Mouse (Mus musculus) ES-E14 (cell line): Measurements from ENCODE around the gene Hdac9.

Source experiments
- CHD2 ChIP-seq: IDR thresholded peaks from 2 replicates; pipeline ENCODE4 v1.6.1; 2014; ENCODE audit warnings: mild to moderate bottlenecking, low read depth, low read length, inconsistent platforms
- HCFC1 ChIP-seq: IDR thresholded peaks from 2 replicates; pipeline ENCODE4 v1.6.1; 2012; ENCODE audit warnings: low read length, inconsistent platforms, borderline replicate concordance; ENCODE audit not compliant: insufficient read depth
- MAFK ChIP-seq: IDR thresholded peaks from 2 replicates; pipeline ENCODE4 v1.6.1; 2014; ENCODE audit warnings: mild to moderate bottlenecking, low read depth, low read length, inconsistent platforms; ENCODE audit not compliant: insufficient read depth
- ZC3H11A ChIP-seq: IDR thresholded peaks from 2 replicates; pipeline ENCODE4 v1.6.1; 2012; ENCODE audit warnings: low read depth, mild to moderate bottlenecking, inconsistent platforms, low read length, borderline replicate concordance
- ZNF384 ChIP-seq: IDR thresholded peaks from 2 replicates; pipeline ENCODE4 v1.6.1; 2012; ENCODE audit warnings: low read depth, low read length, inconsistent platforms

GRCm38 (mm10) chr12:34664758-34665157 is 252.1 kb downstream of the Hdac9 start:
- TF ChIP-seq ZNF384 (no peak), HCFC1 (no peak), ZC3H11A (peak; percentile 58; the same call in 1 of the 2 replicates), MAFK (0 out of 2 replicates have a peak, but pooled peaks have one; percentile 14), CHD2 (no peak)
